Mouse (Mus musculus) gastrocnemius, adult 8-10 months (tissue): Measurements from ENCODE around the gene Gucy1b1. TPM values are rescaled to one million over a fixed set of nuclear protein-coding genes. Genes with fewer than 3 reads are reported as not detected.

Source experiments
- DNase-seq, 2 experiments: peaks; one replicate each; pipeline ENCODE4 v3.0.0; 2022; ENCODE audit warnings: low spot score in 2 of 2
- total RNA-seq, 4 experiments: library from RNA; stranded (reverse); gene quantifications; 2 replicates each; pipeline ENCODE4 v1.2.4; 2022

Gene Gucy1b1
- total RNA-seq, result 1 to 10 TPM; 1.7 to 3.7 (median 3.2) TPM

GRCm38 (mm10) chr3:82074201-82074851 lies at the start of gene Gucy1b1:
Gucy1b1 (minus strand) TSS chr3:82074689.
- DNase-seq, result peak; percentile 3 to 38

- no peak for DNase-seq
Measured at GRCm38 (mm10) chr3:82118916-82119315, 44.4 kb upstream of the Gucy1b1 start.

- DNase-seq, result no peak
Measured at GRCm38 (mm10) chr3:82112439-82112838, 38.0 kb upstream of the Gucy1b1 start.

- no peak for DNase-seq
Measured at GRCm38 (mm10) chr3:82111986-82112385, 37.5 kb upstream of the Gucy1b1 start.

GRCm38 (mm10) chr3:82108951-82109350 lies 34.5 kb upstream of the Gucy1b1 start:
- DNase-seq, result no peak

- DNase-seq, result no peak
Measured at GRCm38 (mm10) chr3:82104229-82104628, 29.7 kb upstream of the Gucy1b1 start.

GRCm38 (mm10) chr3:82099127-82099526 lies 24.6 kb upstream of the Gucy1b1 start:
- no peak for DNase-seq

- DNase-seq, result no peak
Measured at GRCm38 (mm10) chr3:82096801-82097200, 22.3 kb upstream of the Gucy1b1 start.

- DNase-seq, result peak; percentile 9 to 42
Measured at GRCm38 (mm10) chr3:82073741-82074181, 728 bp downstream of the Gucy1b1 start.

- DNase-seq, result no peak
Measured at GRCm38 (mm10) chr3:82067830-82068229, 6.7 kb downstream of the Gucy1b1 start.

- DNase-seq, result no peak
Measured at GRCm38 (mm10) chr3:82061402-82062180, 12.9 kb downstream of the Gucy1b1 start.

GRCm38 (mm10) chr3:82057201-82057600 lies 17.3 kb downstream of the Gucy1b1 start:
- DNase-seq, result no peak

GRCm38 (mm10) chr3:82054283-82054974 lies 20.1 kb downstream of the Gucy1b1 start:
- no peak for DNase-seq

GRCm38 (mm10) chr3:82052029-82052428 lies 22.5 kb downstream of the Gucy1b1 start:
- no peak for DNase-seq

- no peak for DNase-seq
Measured at GRCm38 (mm10) chr3:82051468-82051867, 23.0 kb downstream of the Gucy1b1 start.

- DNase-seq, result no peak
Measured at GRCm38 (mm10) chr3:82048681-82049080, 25.8 kb downstream of the Gucy1b1 start.

GRCm38 (mm10) chr3:82048078-82048477 lies 26.4 kb downstream of the Gucy1b1 start:
- no peak for DNase-seq

GRCm38 (mm10) chr3:82047100-82047753 lies 27.3 kb downstream of the Gucy1b1 start:
- DNase-seq, result no peak

- no peak for DNase-seq
Measured at GRCm38 (mm10) chr3:82046087-82046486, 28.4 kb downstream of the Gucy1b1 start.

GRCm38 (mm10) chr3:82044902-82045301 lies 29.6 kb downstream of the Gucy1b1 start:
- no peak for DNase-seq

GRCm38 (mm10) chr3:82043676-82044075 lies 30.8 kb downstream of the Gucy1b1 start:
- DNase-seq, result no peak
